Mouse (Mus musculus): ENCODE data around the gene Pnck.

Gene Pnck

DNA sequence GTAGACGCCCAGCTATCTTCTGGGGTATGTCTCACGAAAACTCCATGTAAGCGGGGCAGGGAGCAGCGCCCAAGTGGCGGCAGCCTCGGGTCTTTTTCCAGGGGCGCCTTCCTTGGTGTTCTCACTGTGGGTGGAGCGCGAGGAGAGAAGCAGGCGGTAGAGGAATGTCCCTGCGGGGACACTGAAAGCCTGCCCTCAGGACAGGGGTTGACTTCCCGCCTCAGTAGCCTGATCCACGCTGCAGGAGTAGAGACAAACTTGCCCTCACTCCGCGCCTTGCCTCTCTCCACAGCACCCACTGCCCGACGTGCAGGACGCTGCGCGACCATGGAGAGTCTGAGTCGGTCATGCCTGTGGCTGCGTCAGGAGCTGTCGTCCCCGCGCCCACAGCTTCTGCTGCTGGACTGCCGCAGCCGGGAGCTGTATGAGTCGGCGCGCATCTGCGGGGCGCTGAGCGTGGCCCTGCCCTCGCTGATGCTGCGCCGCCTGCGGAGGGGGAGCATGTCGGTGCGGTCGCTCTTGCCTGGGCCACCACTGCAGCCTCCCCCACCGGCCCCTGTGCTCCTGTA is 19.9 kb downstream of the Pnck start:
- DNase-seq (ENCODE audit: low read depth, low spot score), result no peak

DNA sequence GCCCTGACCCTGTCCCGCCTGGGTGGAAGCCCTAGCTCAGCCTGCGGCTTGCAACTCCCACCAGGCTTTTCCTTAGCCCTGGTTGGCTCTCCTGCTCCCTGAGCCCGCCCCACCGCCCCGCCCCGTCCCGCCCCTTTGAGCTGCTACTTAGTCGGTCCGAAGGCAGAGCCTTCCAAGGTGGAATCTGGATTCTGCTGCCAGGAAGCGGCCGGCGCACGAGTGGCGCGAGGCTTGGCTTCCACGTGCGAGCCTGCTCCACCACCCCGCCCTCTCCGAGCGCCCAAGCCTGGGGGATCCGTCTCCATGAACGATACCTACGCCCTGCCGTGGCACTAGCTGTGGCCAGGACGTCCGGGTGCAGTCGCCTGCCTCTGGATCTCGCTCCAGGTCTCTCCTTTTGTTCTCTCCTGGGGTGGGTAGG is 20.7 kb downstream of the Pnck start, which contains the start of gene Dusp9:
Gene Dusp9, plus strand, starts transcription at position 165 of the 421 bp plus-strand sequence.
- no peak for DNase-seq (ENCODE audit: low read depth, low spot score)

DNA sequence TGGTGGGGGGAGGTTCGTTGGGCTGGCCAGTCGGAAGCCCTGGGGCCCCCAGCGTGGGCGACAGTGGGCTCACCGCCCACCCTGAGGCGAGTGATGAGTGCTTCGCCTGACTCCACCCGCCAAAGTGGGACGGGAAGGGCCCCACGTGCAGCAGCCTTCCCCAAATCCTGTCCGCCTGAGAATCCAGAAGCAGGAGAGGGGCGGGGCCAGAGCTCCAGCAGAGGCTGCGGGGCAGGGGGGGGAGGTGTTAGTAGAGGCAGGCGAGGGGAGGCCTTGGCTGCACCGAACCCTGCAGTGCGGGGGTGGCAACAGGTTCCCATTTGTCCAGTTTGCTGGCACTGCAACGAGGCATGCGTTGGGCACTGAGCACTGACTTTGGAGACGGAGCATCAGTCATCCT is 22.5 kb downstream of the Pnck start:
- DNase-seq (ENCODE audit: low read depth, low spot score), result no peak

- DNase-seq (ENCODE audit: low read depth, low spot score), result no peak
These were observed 24.5 kb downstream of the Pnck start for GRCm38 (mm10) chrX:73635425-73635824.

DNA sequence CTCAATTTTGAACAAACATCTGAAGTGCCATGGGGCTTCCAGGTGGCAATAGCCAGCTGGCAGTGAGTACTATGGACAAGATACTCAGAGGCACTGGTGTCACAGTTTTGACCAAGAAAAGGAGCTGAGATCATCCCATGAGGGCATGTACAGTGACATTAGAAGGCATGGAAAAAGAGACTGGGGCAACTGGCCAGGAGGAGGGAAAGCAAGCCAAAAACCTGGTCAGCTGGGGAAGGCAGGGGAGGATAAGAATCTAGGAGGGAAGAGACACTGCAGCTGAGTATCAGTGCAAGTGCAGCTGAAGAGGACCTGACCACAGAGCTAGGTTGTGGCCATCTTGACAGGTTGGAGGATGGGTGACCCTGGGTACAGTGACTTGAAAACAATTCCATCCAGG is 32.9 kb downstream of the Pnck start:
- no peak for DNase-seq (ENCODE audit: low read depth, low spot score)

DNA sequence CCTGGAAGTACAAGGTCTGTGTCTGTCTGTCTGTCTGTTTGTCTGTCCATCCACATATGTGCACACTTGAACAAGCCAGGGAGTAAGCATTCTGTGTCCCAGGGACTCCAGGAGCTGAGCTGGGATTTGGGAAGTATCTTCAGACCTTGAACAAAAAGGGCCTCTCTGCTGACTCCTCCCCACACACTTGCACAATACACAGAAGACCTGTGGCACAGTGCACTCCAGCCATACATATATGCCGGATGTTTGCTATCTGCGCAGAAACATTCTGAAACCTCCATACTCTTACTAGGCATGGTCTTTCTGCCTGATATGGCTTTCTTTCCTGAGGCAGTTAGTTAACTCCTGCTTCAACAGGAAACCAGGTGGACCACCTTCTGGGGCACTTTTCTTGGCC is 40.0 kb downstream of the Pnck start:
- no peak for DNase-seq (ENCODE audit: low read depth, low spot score)

- DNase-seq (ENCODE audit: low read depth, low spot score), result no peak
These were observed 40.5 kb downstream of the Pnck start for GRCm38 (mm10) chrX:73619401-73619800.

GRCm38 (mm10) chrX:73615876-73616275 is 44.0 kb downstream of the Pnck start:
- no peak for DNase-seq (ENCODE audit: low read depth, low spot score)

DNA sequence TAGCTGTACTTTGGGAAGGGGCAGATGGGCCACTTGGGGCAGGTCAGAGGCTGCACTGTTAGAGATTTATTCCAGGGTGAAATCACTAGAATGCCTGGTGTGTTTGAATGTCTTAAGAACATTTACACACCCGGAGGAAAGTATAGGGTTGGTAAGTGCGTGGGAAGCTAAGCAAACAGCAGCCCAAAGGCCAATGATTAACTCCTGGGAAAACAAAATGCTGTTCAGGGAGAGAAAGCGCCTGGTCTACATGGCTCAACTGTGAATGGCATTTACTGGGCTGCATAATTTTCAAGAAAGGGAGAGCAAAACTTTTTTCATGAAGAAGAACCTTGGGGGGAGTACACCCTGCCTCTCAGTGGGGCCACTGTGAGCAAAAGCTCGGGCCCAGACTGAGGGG is 46.3 kb downstream of the Pnck start:
- no peak for DNase-seq (ENCODE audit: low read depth, low spot score)

All from retina, adult 2 months (tissue).